Mouse (Mus musculus): Measurements from ENCODE around the gene Tcp11. TPM values are rescaled to one million over a fixed set of nuclear protein-coding genes. Genes with fewer than 3 reads are reported as not detected.

The Tcp11 gene
- total RNA-seq, 2 experiments from 2014 or later: 0.80 to 0.99 TPM

- no peak for DNase-seq (ENCODE audit: low spot score in 2 of 2)
- intact Hi-C loops (cut with DNase I): no loop called here
These were observed 60.4 kb downstream of the Tcp11 start for GRCm38 (mm10) chr17:28019785-28020696.

GRCm38 (mm10) chr17:28018776-28019175 lies 61.7 kb downstream of the Tcp11 start:
- intact Hi-C loops (cut with DNase I): no loop called here

GRCm38 (mm10) chr17:28018344-28018743 lies 62.1 kb downstream of the Tcp11 start:
- DNase-seq (ENCODE audit: low spot score in 2 of 2): no peak
- intact Hi-C loops (cut with DNase I): no loop called here

More at GRCm38 (mm10) chr17:28018776-28019175, 61.7 kb downstream of the Tcp11 start:
- no peak for DNase-seq (ENCODE audit: low spot score in 2 of 2)

Other genes starting within 250 kb of the Tcp11 start
- 10 to 100 TPM; 50.7 to 54.5 TPM for gene Snrpc, start 242.5 kb downstream of the Tcp11 start, total RNA-seq (2021)
- 10 to 100 TPM; 17.8 to 22.9 TPM for gene Uhrf1bp1, start 224.2 kb downstream of the Tcp11 start, total RNA-seq (2021)
- gene Anks1, start 171.3 kb downstream of the Tcp11 start, total RNA-seq (2021): 10 to 100 TPM; 32.3 to 35.8 TPM
- gene Taf11, start 170.8 kb downstream of the Tcp11 start, total RNA-seq (2021): 10 to 100 TPM; 46.9 to 48.3 TPM
- gene Scube3, start 61.5 kb upstream of the Tcp11 start, total RNA-seq (2021): 1 to 10 TPM; 1.1 to 5.5 TPM
- 100 to 1,000 TPM; 110 to 113 TPM for gene Zfp523, start 96.5 kb upstream of the Tcp11 start, total RNA-seq (2021)
- 1 to 10 TPM; 2.9 to 3.1 TPM for gene Def6, start 127.1 kb upstream of the Tcp11 start, total RNA-seq (2021)
- 10 to 100 TPM; 26.6 to 28.8 TPM for gene Ppard, start 152.1 kb upstream of the Tcp11 start, total RNA-seq (2021)
- gene Fance, start 232.9 kb upstream of the Tcp11 start, total RNA-seq (2021): 10 to 100 TPM; 24.0 to 25.7 TPM
- gene Rpl10a, start 247.8 kb upstream of the Tcp11 start, total RNA-seq (2021): 100 to 1,000 TPM; 305 to 310 TPM